Mouse (Mus musculus) stomach, embryonic 15.5 days (tissue): ENCODE measurements around the gene Barhl1. TPM values are rescaled to one million over a fixed set of nuclear protein-coding genes. Genes with fewer than 3 reads are reported as not detected.

Experiments
- ATAC-seq: fragments of 200-750 bp; cut with Nextera tagmentation; 2 replicates; pipeline ENCODE4 v1.8.0; 2017; ENCODE audit warnings: low read depth, moderate number of reproducible peaks, moderate TSS enrichment; ENCODE audit not compliant: insufficient read depth, low FRiP score
- H3K27ac ChIP-seq: fragments of 300-500 bp; sonication (generic); 2 replicates; pipeline ENCODE4 v1.5.1; 2015; ENCODE audit warnings: mild to moderate bottlenecking, inconsistent platforms
- H3K27me3 ChIP-seq: fragments of 300-500 bp; sonication (generic); replicated peaks from 2 replicates; pipeline ENCODE4 v1.6.1; 2015; ENCODE audit warnings: inconsistent platforms
- H3K36me3 ChIP-seq: fragments of 300-500 bp; sonication (generic); 2 replicates; pipeline ENCODE4 v1.6.1; 2015; ENCODE audit warnings: inconsistent platforms
- H3K4me1 ChIP-seq: fragments of 300-500 bp; sonication (generic); 2 replicates; pipeline ENCODE4 v1.6.1; 2015; ENCODE audit warnings: inconsistent platforms
- H3K4me2 ChIP-seq: fragments of 300-500 bp; sonication (generic); 2 replicates; pipeline ENCODE4 v1.6.1; 2015; ENCODE audit warnings: mild to moderate bottlenecking, inconsistent platforms
- H3K4me3 ChIP-seq: fragments of 300-500 bp; sonication (generic); replicated peaks from 2 replicates; pipeline ENCODE4 v1.5.1; 2015; ENCODE audit warnings: inconsistent platforms
- H3K9ac ChIP-seq: fragments of 300-500 bp; sonication (generic); 2 replicates; pipeline ENCODE4 v1.6.1; 2015; ENCODE audit warnings: inconsistent platforms
- H3K9me3 ChIP-seq: fragments of 300-500 bp; sonication (generic); 2 replicates; pipeline ENCODE4 v1.6.1; 2016; ENCODE audit warnings: inconsistent platforms
- WGBS: fragments of 180-500 bp; shearing (Covaris S2); methylation state at CpG from one replicate; pipeline ENCODE4 v1.1.7; 2015; 5-methylcytosine and 5-hydroxymethylcytosine counted together
- polyA plus RNA-seq: library from polyadenylated mRNA; unstranded; fragments of >200 nt; fragmentation: Nextera tagmentation; extraction: Ambion mirVana; gene quantifications from 2 replicates; pipeline ENCODE4 v1.2.1, GENCODE M21; 2015

Barhl1 gene
- polyA plus RNA-seq, 1 experiment from 2014 or later = 0.12 TPM

- H3K9me3 ChIP-seq = no peaks in the 10 kb centered on the region
- H3K36me3 ChIP-seq = no peaks in the 10 kb centered on the region; the same call in 1 of the 2 replicates
- no peaks in the 10 kb centered on the region for H3K4me1 ChIP-seq
- no peak overlapping the region for H3K27ac ChIP-seq
- no peak overlapping the region for H3K4me3 ChIP-seq
- no peak overlapping the region for H3K4me2 ChIP-seq
- no peak overlapping the region for H3K9ac ChIP-seq
- H3K27me3 ChIP-seq = no peaks in the 10 kb centered on the region
- ATAC-seq = no peak
- 66% methylated on average over 6 of the region's 6 CpGs for WGBS
Observed at GRCm38 (mm10) chr2:28893526-28893925, 22.9 kb downstream of the Barhl1 start.

- Histone ChIP-seq H3K27me3 (no peaks in the 10 kb centered on the region), H3K36me3 (peaks cover 3% of the 10 kb centered on the region; the same call in 1 of the 2 replicates), H3K4me1 (no peaks in the 10 kb centered on the region), H3K9me3 (no peaks in the 10 kb centered on the region), H3K27ac (no peak overlapping the region), H3K4me3 (no peak overlapping the region), H3K4me2 (no peak overlapping the region), H3K9ac (no peak overlapping the region)
- ATAC-seq = peak; percentile 63
- WGBS = 45% methylated on average over 1 of the region's 1 CpGs
Observed at GRCm38 (mm10) chr2:28892796-28893195, 23.7 kb downstream of the Barhl1 start.

GRCm38 (mm10) chr2:28884914-28885313, 31.6 kb downstream of the Barhl1 start:
- Histone ChIP-seq H3K36me3 (peaks cover 3% of the 10 kb centered on the region; the same call in 1 of the 2 replicates), H3K4me3 (no peak overlapping the region), H3K27ac (no peak overlapping the region), H3K9me3 (no peaks in the 10 kb centered on the region), H3K27me3 (no peaks in the 10 kb centered on the region), H3K4me2 (no peak overlapping the region), H3K9ac (no peak overlapping the region), H3K4me1 (0 out of 2 replicates have a peak, but pooled peaks cover 3% of the 10 kb centered on the region)
- ATAC-seq = no peak
- 29% methylated on average over 4 of the region's 4 CpGs for WGBS

- H3K4me1 ChIP-seq = 0 out of 2 replicates have a peak, but pooled peaks cover 3% of the 10 kb centered on the region
- peaks cover 1% of the 10 kb centered on the region; the same call in 1 of the 2 replicates for H3K36me3 ChIP-seq
Observed at GRCm38 (mm10) chr2:28882826-28883485, 33.5 kb downstream of the Barhl1 start.

GRCm38 (mm10) chr2:28882047-28882446, 34.4 kb downstream of the Barhl1 start:
- 0 out of 2 replicates have a peak, but pooled peaks cover 5% of the 10 kb centered on the region for H3K36me3 ChIP-seq
- no peak overlapping the region for H3K27ac ChIP-seq
- no peak overlapping the region for H3K4me2 ChIP-seq
- WGBS = 80% methylated on average over 3 of the region's 3 CpGs
- no peaks in the 10 kb centered on the region for H3K27me3 ChIP-seq
- 0 out of 2 replicates have a peak, but pooled peaks cover 3% of the 10 kb centered on the region for H3K4me1 ChIP-seq
- no peak overlapping the region for H3K9ac ChIP-seq
- no peak for ATAC-seq
- H3K9me3 ChIP-seq = no peaks in the 10 kb centered on the region
- H3K4me3 ChIP-seq = no peak overlapping the region

More at GRCm38 (mm10) chr2:28882826-28883485, 33.5 kb downstream of the Barhl1 start:
- no peaks in the 10 kb centered on the region for H3K9me3 ChIP-seq
- no peak overlapping the region for H3K9ac ChIP-seq
- H3K27me3 ChIP-seq = no peaks in the 10 kb centered on the region
- WGBS = 68% methylated on average over 6 of the region's 6 CpGs
- ATAC-seq = no peak
- H3K27ac ChIP-seq = no peak overlapping the region
- H3K4me3 ChIP-seq = no peak overlapping the region
- H3K4me2 ChIP-seq = no peak overlapping the region

GRCm38 (mm10) chr2:28881275-28881674, 35.2 kb downstream of the Barhl1 start:
- Histone ChIP-seq H3K9me3 (no peaks in the 10 kb centered on the region), H3K9ac (no peak overlapping the region), H3K4me3 (no peak overlapping the region), H3K4me1 (0 out of 2 replicates have a peak, but pooled peaks cover 3% of the 10 kb centered on the region), H3K4me2 (no peak overlapping the region), H3K27me3 (no peaks in the 10 kb centered on the region), H3K27ac (no peak overlapping the region), H3K36me3 (peaks cover 10% of the 10 kb centered on the region; the same call in 1 of the 2 replicates)
- WGBS = 91% methylated on average over 3 of the region's 3 CpGs
- no peak for ATAC-seq

- H3K27ac ChIP-seq = no peak overlapping the region
- no peaks in the 10 kb centered on the region for H3K27me3 ChIP-seq
- no peak for ATAC-seq
- no peaks in the 10 kb centered on the region for H3K4me1 ChIP-seq
- no peaks in the 10 kb centered on the region for H3K9me3 ChIP-seq
- WGBS = 85% methylated on average over 11 of the region's 11 CpGs
- peaks cover 16% of the 10 kb centered on the region; the same call in 1 of the 2 replicates for H3K36me3 ChIP-seq
- H3K4me2 ChIP-seq = no peak overlapping the region
- no peak overlapping the region for H3K4me3 ChIP-seq
- no peak overlapping the region for H3K9ac ChIP-seq
Observed at GRCm38 (mm10) chr2:28875554-28875953, 40.9 kb downstream of the Barhl1 start.

GRCm38 (mm10) chr2:28867495-28867894, 49.0 kb downstream of the Barhl1 start:
- Histone ChIP-seq H3K27me3 (no peaks in the 10 kb centered on the region), H3K27ac (no peak overlapping the region), H3K9me3 (no peaks in the 10 kb centered on the region), H3K36me3 (peaks cover 22% of the 10 kb centered on the region), H3K4me2 (no peak overlapping the region), H3K9ac (no peak overlapping the region), H3K4me1 (no peaks in the 10 kb centered on the region), H3K4me3 (no peak overlapping the region)
- WGBS = 62% methylated on average over 7 of the region's 7 CpGs
- no peak for ATAC-seq

GRCm38 (mm10) chr2:28863857-28864256, 52.6 kb downstream of the Barhl1 start:
- Histone ChIP-seq H3K27ac (no peak overlapping the region), H3K4me2 (no peak overlapping the region), H3K9me3 (no peaks in the 10 kb centered on the region), H3K4me3 (no peak overlapping the region), H3K4me1 (no peaks in the 10 kb centered on the region), H3K9ac (no peak overlapping the region), H3K36me3 (peaks cover 43% of the 10 kb centered on the region), H3K27me3 (no peaks in the 10 kb centered on the region)
- ATAC-seq = no peak

GRCm38 (mm10) chr2:28860678-28861423, 55.6 kb downstream of the Barhl1 start:
- Histone ChIP-seq H3K9me3 (no peaks in the 10 kb centered on the region), H3K9ac (no peak overlapping the region), H3K4me2 (no peak overlapping the region), H3K27me3 (no peaks in the 10 kb centered on the region), H3K4me1 (no peaks in the 10 kb centered on the region), H3K27ac (no peak overlapping the region), H3K36me3 (peaks cover 38% of the 10 kb centered on the region), H3K4me3 (no peak overlapping the region)
- WGBS = 91% methylated on average over 8 of the region's 8 CpGs
- ATAC-seq = no peak

- Histone ChIP-seq H3K4me1 (no peaks in the 10 kb centered on the region), H3K4me3 (no peak overlapping the region), H3K36me3 (peaks cover 37% of the 10 kb centered on the region), H3K9me3 (no peaks in the 10 kb centered on the region), H3K4me2 (no peak overlapping the region), H3K27ac (no peak overlapping the region), H3K9ac (no peak overlapping the region), H3K27me3 (no peaks in the 10 kb centered on the region)
- ATAC-seq = no peak
- WGBS = 88% methylated on average over 4 of the region's 4 CpGs
Observed at GRCm38 (mm10) chr2:28859303-28859702, 57.2 kb downstream of the Barhl1 start.
